Mouse (Mus musculus): ENCODE measurements around the gene Olfr70. TPM values are rescaled to one million over a fixed set of nuclear protein-coding genes. Genes with fewer than 3 reads are reported as not detected.

The Olfr70 gene
- total and polyA plus RNA-seq, 3 experiments: not detected

GRCm38 (mm10) chr4:43655656-43656338 lies 44.8 kb downstream of the Olfr70 start:
- DNase-seq: no peak

- peak; percentile 36 for DNase-seq
These were observed 47.2 kb downstream of the Olfr70 start, which contains the start of gene Spag8 for GRCm38 (mm10) chr4:43653161-43654015. Gene Spag8 (minus strand): TSS chr4:43653594.

GRCm38 (mm10) chr4:43652726-43653125 lies 47.9 kb downstream of the Olfr70 start:
- DNase-seq: no peak

GRCm38 (mm10) chr4:43649783-43650182 lies 50.8 kb downstream of the Olfr70 start:
- DNase-seq: no peak

Other genes starting within 250 kb of the Olfr70 start
- 1 to 10 TPM; 3.0 to 3.3 TPM for gene Cd72, start 246.2 kb downstream of the Olfr70 start, total RNA-seq (2021)
- 3.3 and 3.7 TPM in 2 replicates for gene Cd72, start 246.2 kb downstream of the Olfr70 start, polyA plus RNA-seq (2012; rRNA removed)
- gene Sit1, start 217.1 kb downstream of the Olfr70 start, total RNA-seq (2021): not detected
- 0.28 and 0.73 TPM in 2 replicates for gene Sit1, start 217.1 kb downstream of the Olfr70 start, polyA plus RNA-seq (2012; rRNA removed)
- gene Ccdc107, start 207.9 kb downstream of the Olfr70 start, total RNA-seq (2021): 10 to 100 TPM; 54.5 to 69.2 TPM
- 376 and 526 TPM in 2 replicates for gene Ccdc107, start 207.9 kb downstream of the Olfr70 start, polyA plus RNA-seq (2012; rRNA removed)
- gene Arhgef39, start 201.1 kb downstream of the Olfr70 start, total RNA-seq (2021): 1 to 10 TPM; 1.0 to 2.1 TPM
- 4.8 and 6.6 TPM in 2 replicates for gene Arhgef39, start 201.1 kb downstream of the Olfr70 start, polyA plus RNA-seq (2012; rRNA removed)
- gene Car9, start 193.8 kb downstream of the Olfr70 start, total RNA-seq (2021): under 1 TPM; 0.17 to 0.28 TPM
- gene Car9, start 193.8 kb downstream of the Olfr70 start, polyA plus RNA-seq (2012; rRNA removed): 0.57 and 1.4 TPM in 2 replicates
- gene Tpm2, start 177.0 kb downstream of the Olfr70 start, total RNA-seq (2021): 100 to 1,000 TPM in 1 of 2 experiments, 10 to 100 TPM in 1; 43.3 to 120 TPM
- 21.1 and 34.6 TPM in 2 replicates for gene Tpm2, start 177.0 kb downstream of the Olfr70 start, polyA plus RNA-seq (2012; rRNA removed)
- 100 to 1,000 TPM; 123 to 178 TPM for gene Creb3, start 138.5 kb downstream of the Olfr70 start, total RNA-seq (2021)
- gene Creb3, start 138.5 kb downstream of the Olfr70 start, polyA plus RNA-seq (2012; rRNA removed): 178 and 207 TPM in 2 replicates
- 100 to 1,000 TPM; 167 to 207 TPM for gene Tln1, start 138.1 kb downstream of the Olfr70 start, total RNA-seq (2021)
- gene Tln1, start 138.1 kb downstream of the Olfr70 start, polyA plus RNA-seq (2012; rRNA removed): 132 and 174 TPM in 2 replicates
- gene Rgp1, start 122.1 kb downstream of the Olfr70 start, total RNA-seq (2021): 10 to 100 TPM; 47.1 to 50.7 TPM
- gene Rgp1, start 122.1 kb downstream of the Olfr70 start, polyA plus RNA-seq (2012; rRNA removed): 50.1 and 57.4 TPM in 2 replicates
- 10 to 100 TPM in 1 of 2 experiments, 1 to 10 TPM in 1; 6.8 to 13.0 TPM for gene Gba2, start 121.9 kb downstream of the Olfr70 start, total RNA-seq (2021)
- gene Gba2, start 121.9 kb downstream of the Olfr70 start, polyA plus RNA-seq (2012; rRNA removed): 13.4 and 13.9 TPM in 2 replicates
- gene Msmp, start 116.3 kb downstream of the Olfr70 start, total RNA-seq (2021): 1 to 10 TPM; 1.2 to 3.0 TPM
- 0.94 and 1.5 TPM in 2 replicates for gene Msmp, start 116.3 kb downstream of the Olfr70 start, polyA plus RNA-seq (2012; rRNA removed)
- 10 to 100 TPM; 23.3 to 36.1 TPM for gene Npr2, start 68.9 kb downstream of the Olfr70 start, total RNA-seq (2021)
- 34.1 and 38.0 TPM in 2 replicates for gene Npr2, start 68.9 kb downstream of the Olfr70 start, polyA plus RNA-seq (2012; rRNA removed)
- gene Spag8, start 47.2 kb downstream of the Olfr70 start, total RNA-seq (2021): under 1 TPM; 0.26 to 0.45 TPM
- 1.2 and 2.2 TPM in 2 replicates for gene Spag8, start 47.2 kb downstream of the Olfr70 start, polyA plus RNA-seq (2012; rRNA removed)
- 10 to 100 TPM; 48.8 to 96.9 TPM for gene Hint2, start 44.3 kb downstream of the Olfr70 start, total RNA-seq (2021)
- 78.7 and 106 TPM in 2 replicates for gene Hint2, start 44.3 kb downstream of the Olfr70 start, polyA plus RNA-seq (2012; rRNA removed)
- 1 to 10 TPM; 4.6 to 5.0 TPM for gene Tmem8b, start 31.8 kb downstream of the Olfr70 start, total RNA-seq (2021)
- 14.7 and 17.5 TPM in 2 replicates for gene Tmem8b, start 31.8 kb downstream of the Olfr70 start, polyA plus RNA-seq (2012; rRNA removed)
- gene Fam221b, start 31.7 kb downstream of the Olfr70 start, total RNA-seq (2021): under 1 TPM; 0.23 to 0.24 TPM
- not detected in 2 replicates for gene Fam221b, start 31.7 kb downstream of the Olfr70 start, polyA plus RNA-seq (2012; rRNA removed)
- gene Olfr71, start 9.4 kb upstream of the Olfr70 start, total RNA-seq (2021): not detected
- not detected in 2 replicates for gene Olfr71, start 9.4 kb upstream of the Olfr70 start, polyA plus RNA-seq (2012; rRNA removed)
- 1 to 10 TPM; 2.2 to 3.9 TPM for gene Hrct1, start 26.4 kb upstream of the Olfr70 start, total RNA-seq (2021)
- gene Hrct1, start 26.4 kb upstream of the Olfr70 start, polyA plus RNA-seq (2012; rRNA removed): 8.1 and 14.2 TPM in 2 replicates
- 1 to 10 TPM; 1.5 to 2.4 TPM for gene Spaar, start 29.2 kb upstream of the Olfr70 start, total RNA-seq (2021)
- 2.0 and 2.6 TPM in 2 replicates for gene Spaar, start 29.2 kb upstream of the Olfr70 start, polyA plus RNA-seq (2012; rRNA removed)
- not detected for gene Olfr159, start 70.2 kb upstream of the Olfr70 start, total RNA-seq (2021)
- not detected in 2 replicates for gene Olfr159, start 70.2 kb upstream of the Olfr70 start, polyA plus RNA-seq (2012; rRNA removed)
- not detected for gene Olfr156, start 123.1 kb upstream of the Olfr70 start, total RNA-seq (2021)
- not detected in 2 replicates for gene Olfr156, start 123.1 kb upstream of the Olfr70 start, polyA plus RNA-seq (2012; rRNA removed)
- gene Olfr157, start 139.4 kb upstream of the Olfr70 start, total RNA-seq (2021): not detected
- 0.06 TPM in 1 of 2 replicates, not detected in the other for gene Olfr157, start 139.4 kb upstream of the Olfr70 start, polyA plus RNA-seq (2012; rRNA removed)
- not detected for gene Olfr155, start 150.8 kb upstream of the Olfr70 start, total RNA-seq (2021)
- gene Olfr155, start 150.8 kb upstream of the Olfr70 start, polyA plus RNA-seq (2012; rRNA removed): not detected in 2 replicates
- gene Reck, start 174.7 kb upstream of the Olfr70 start, total RNA-seq (2021): 10 to 100 TPM; 15.5 to 28.7 TPM
- gene Reck, start 174.7 kb upstream of the Olfr70 start, polyA plus RNA-seq (2012; rRNA removed): 13.0 and 13.2 TPM in 2 replicates

Measured in adrenal gland, adult 2 months (tissue).